Mouse (Mus musculus): Measurements from ENCODE around the gene Sh3pxd2b. TPM values are rescaled to one million over a fixed set of nuclear protein-coding genes. Genes with fewer than 3 reads are reported as not detected.

Gene Sh3pxd2b
- total and polyA plus RNA-seq, 3 experiments, result 2.4 to 13.2 (median 6.7) TPM

DNA sequence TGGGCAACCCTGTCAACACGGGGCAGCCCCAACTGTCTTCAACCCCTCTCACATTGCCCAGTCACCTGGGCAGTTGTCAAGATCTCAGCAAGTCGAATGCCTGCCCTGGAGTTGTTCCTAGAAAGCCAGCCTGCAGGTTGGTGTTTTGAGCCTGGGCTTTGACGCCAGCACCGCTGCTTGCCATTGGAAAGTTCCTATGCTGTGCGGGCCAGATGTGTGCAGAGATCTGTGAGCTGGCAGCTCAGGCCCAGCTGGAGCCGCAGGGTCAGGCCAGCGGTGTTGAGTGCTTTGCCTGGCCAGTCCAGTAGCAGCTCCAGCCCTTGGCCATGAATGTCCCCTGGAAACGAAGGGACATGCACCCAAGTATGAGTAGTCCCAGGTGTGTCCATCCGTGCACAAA lies 14.2 kb downstream of the Sh3pxd2b start:
- H3K27ac ChIP-seq (ENCODE audit: insufficient read depth, low read depth), result no peak overlapping the region
- no peak overlapping the region for H3K4me2 ChIP-seq (ENCODE audit: insufficient read depth, low read depth, poor library complexity, severe bottlenecking)
- peak; percentile 34 for DNase-seq (ENCODE audit: extremely low read depth)
- H3K27me3 ChIP-seq (replicated peaks), result no peaks in the 10 kb centered on the region
- H3K36me3 ChIP-seq (replicated peaks in 1 of 2; ENCODE audit: control insufficient read depth in 1 of 2, insufficient read depth in 1 of 2, low read length in 1 of 2), result peaks cover 0 to 19% of the 10 kb centered on the region in 2 experiments
- no peaks in the 10 kb centered on the region for H3K79me2 ChIP-seq (replicated peaks; ENCODE audit: control insufficient read depth, extremely low read depth, insufficient read depth, poor library complexity, severe bottlenecking)
- no peak overlapping the region for H3K4me3 ChIP-seq (replicated peaks in 1 of 3; ENCODE audit: low read depth in 2 of 3, low read length in 2 of 3, poor library complexity in 1 of 3)
- no peak overlapping the region for H3K9ac ChIP-seq (ENCODE audit: insufficient read depth, low read depth)
- TF ChIP-seq CHD1 (IDR thresholded peaks at IDR 0.05; ENCODE audit: low read depth, low read length) (no peak), POLR2A (IDR thresholded peaks at IDR 0.05; ENCODE audit: low read depth, low read length) (no peak), PAX5 (IDR thresholded peaks at IDR 0.05; ENCODE audit: low read length) (no peak), KAT2A (IDR thresholded peaks at IDR 0.05; ENCODE audit: insufficient replicate concordance, low read length) (no peak), MYC (IDR thresholded peaks at IDR 0.05; ENCODE audit: low read depth, low read length) (no peak), MAZ (IDR thresholded peaks at IDR 0.05; ENCODE audit: low read depth, low read length) (no peak), ETS1 (conservative IDR thresholded peaks at IDR 0.05; ENCODE audit: low read depth, low read length) (peak; percentile 38; the same call in 1 of the 2 replicates), MXI1 (IDR thresholded peaks at IDR 0.05; ENCODE audit: low read depth, low read length) (no peak), NELFE (IDR thresholded peaks at IDR 0.05; ENCODE audit: low read depth, low read length) (no peak)
- in situ Hi-C loops (cut with MboI; ENCODE audit: low pct_ligation_motif_present, low pct_unique_long_range_greater_than_20kb, low sequenced_read_pairs), result no loop called here
- dilution Hi-C loops (cut with MboI; ENCODE audit: extremely low pct_ligation_motif_present, extremely low pct_unique_long_range_greater_than_20kb, low sequenced_read_pairs), result no loop called here
- peaks cover 33 to 71% of the 10 kb centered on the region in 2 experiments for H3K4me1 ChIP-seq (ENCODE audit: control insufficient read depth in 1 of 2, insufficient read depth in 2 of 2)
- no peaks in the 10 kb centered on the region for H3K9me3 ChIP-seq (replicated peaks; ENCODE audit: low read length)

GRCm38 (mm10) chr11:32363188-32363587 lies 15.6 kb downstream of the Sh3pxd2b start:
- Histone ChIP-seq H3K36me3 (replicated peaks in 1 of 2; ENCODE audit: control insufficient read depth in 1 of 2, insufficient read depth in 1 of 2, low read length in 1 of 2) (peaks cover 0 to 16% of the 10 kb centered on the region in 2 experiments), H3K9me3 (replicated peaks; ENCODE audit: low read length) (no peaks in the 10 kb centered on the region), H3K79me2 (replicated peaks; ENCODE audit: control insufficient read depth, extremely low read depth, insufficient read depth, poor library complexity, severe bottlenecking) (no peaks in the 10 kb centered on the region), H3K27me3 (replicated peaks) (no peaks in the 10 kb centered on the region), H3K9ac (ENCODE audit: insufficient read depth, low read depth) (no peak overlapping the region), H3K4me2 (ENCODE audit: insufficient read depth, low read depth, poor library complexity, severe bottlenecking) (no peak overlapping the region), H3K27ac (ENCODE audit: insufficient read depth, low read depth) (peak overlapping the region; percentile 45; the same call in 1 of the 2 replicates), H3K4me3 (replicated peaks in 1 of 3; ENCODE audit: low read depth in 2 of 3, low read length in 2 of 3, poor library complexity in 1 of 3) (no peak overlapping the region), H3K4me1 (ENCODE audit: control insufficient read depth in 1 of 2, insufficient read depth in 2 of 2) (peaks cover 26 to 69% of the 10 kb centered on the region in 2 experiments)
- dilution Hi-C loops (cut with MboI; ENCODE audit: extremely low pct_ligation_motif_present, extremely low pct_unique_long_range_greater_than_20kb, low sequenced_read_pairs), result no loop called here
- TF ChIP-seq RCOR1 (conservative IDR thresholded peaks at IDR 0.05; ENCODE audit: low read depth, low read length) (no peak), USF1 (IDR thresholded peaks at IDR 0.05; ENCODE audit: low read depth, low read length) (peak; percentile 79), USF2 (conservative IDR thresholded peaks at IDR 0.05; ENCODE audit: low read depth, low read length) (peak; percentile 72), MAX (IDR thresholded peaks at IDR 0.05; ENCODE audit: low read length) (peak; percentile 90), ELF1 (IDR thresholded peaks at IDR 0.05; ENCODE audit: low read depth, low read length) (no peak), POLR2AphosphoS2 (IDR thresholded peaks at IDR 0.05; ENCODE audit: low read depth, low read length) (no peak), IRF4 (IDR thresholded peaks at IDR 0.05; ENCODE audit: low read depth, low read length) (0 out of 2 replicates have a peak, but pooled peaks have one; percentile 33), MAZ (IDR thresholded peaks at IDR 0.05; ENCODE audit: low read depth, low read length) (0 out of 2 replicates have a peak, but pooled peaks have one; percentile 59), MXI1 (IDR thresholded peaks at IDR 0.05; ENCODE audit: low read depth, low read length) (peak; percentile 36; the same call in 1 of the 2 replicates), JUN (IDR thresholded peaks at IDR 0.05; ENCODE audit: insufficient read depth, low read depth, low read length) (no peak), RAD21 (IDR thresholded peaks at IDR 0.05; ENCODE audit: low read depth, low read length) (no peak), SMC3 (IDR thresholded peaks at IDR 0.05; ENCODE audit: low read depth, low read length) (no peak), EP300 (IDR thresholded peaks at IDR 0.05; ENCODE audit: low read length) (peak; percentile 26; the same call in 1 of the 2 replicates), ETS1 (conservative IDR thresholded peaks at IDR 0.05; ENCODE audit: low read depth, low read length) (peak; percentile 59), BHLHE40 (IDR thresholded peaks at IDR 0.05; ENCODE audit: low read depth, low read length) (peak; percentile 69), TCF12 (IDR thresholded peaks at IDR 0.05; ENCODE audit: low read depth, low read length) (peak; percentile 45; the same call in 1 of the 2 replicates), NRF1 (IDR thresholded peaks at IDR 0.05; ENCODE audit: low read depth, low read length) (no peak)
- in situ Hi-C loops (cut with MboI; ENCODE audit: low pct_ligation_motif_present, low pct_unique_long_range_greater_than_20kb, low sequenced_read_pairs), result no loop called here
- peak; percentile 82 for DNase-seq (ENCODE audit: extremely low read depth)
